Mouse (Mus musculus): ENCODE results near the gene Ankrd9.

Ankrd9 gene

DNA sequence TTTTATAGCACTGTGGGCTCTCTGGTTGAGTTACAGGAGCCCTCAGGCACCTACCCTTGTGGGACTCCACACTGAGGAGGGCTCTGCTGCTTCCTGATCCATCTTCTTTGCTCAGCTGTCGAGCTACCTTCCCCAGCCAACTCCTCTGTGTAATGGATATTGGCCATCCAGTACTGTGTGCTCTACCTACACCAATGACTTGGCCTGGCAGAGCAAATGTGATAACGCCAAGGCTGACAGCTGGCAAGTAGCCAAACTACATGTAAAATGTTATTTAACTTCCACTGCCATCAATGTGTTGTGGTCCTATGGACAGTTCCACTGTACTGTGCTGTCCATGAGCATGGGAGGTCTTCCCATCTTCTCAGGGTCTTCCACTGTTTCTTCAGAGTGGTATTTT lies 16.9 kb downstream of the Ankrd9 start:
- DNase-seq (ENCODE audit: low read depth, low spot score) = no peak

DNA sequence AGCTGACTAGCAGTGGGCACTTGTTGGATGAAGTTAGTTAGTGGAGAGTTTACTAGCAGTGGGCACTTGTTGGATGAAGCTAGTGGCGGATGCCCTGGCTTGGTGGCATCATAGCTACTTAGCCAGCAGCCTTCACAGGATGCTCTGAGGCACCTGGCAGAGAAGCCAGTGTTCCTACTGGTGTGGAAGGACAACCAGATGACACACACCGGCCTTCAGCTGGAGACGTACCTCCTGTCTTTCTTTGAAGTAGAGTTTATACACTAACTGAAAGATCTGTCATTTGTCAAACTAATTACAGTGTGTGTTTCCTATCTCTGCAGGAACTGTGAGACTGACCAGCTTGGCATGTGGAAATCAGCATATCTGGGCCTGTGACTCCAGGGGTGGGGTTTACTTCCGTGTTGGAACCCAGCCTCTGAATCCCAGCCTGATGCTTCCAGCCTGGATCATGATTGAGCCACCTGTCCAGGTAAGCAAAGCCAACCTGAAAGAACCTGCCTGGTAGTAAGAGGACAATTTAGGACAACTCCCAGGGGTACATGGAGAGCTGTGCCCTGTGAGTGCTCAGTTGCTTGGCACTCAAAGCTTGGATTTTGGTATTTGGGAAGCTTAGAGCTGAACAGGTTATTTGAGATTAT lies 24.4 kb downstream of the Ankrd9 start:
- DNase-seq (ENCODE audit: low read depth, low spot score) = peak; percentile 87

DNA sequence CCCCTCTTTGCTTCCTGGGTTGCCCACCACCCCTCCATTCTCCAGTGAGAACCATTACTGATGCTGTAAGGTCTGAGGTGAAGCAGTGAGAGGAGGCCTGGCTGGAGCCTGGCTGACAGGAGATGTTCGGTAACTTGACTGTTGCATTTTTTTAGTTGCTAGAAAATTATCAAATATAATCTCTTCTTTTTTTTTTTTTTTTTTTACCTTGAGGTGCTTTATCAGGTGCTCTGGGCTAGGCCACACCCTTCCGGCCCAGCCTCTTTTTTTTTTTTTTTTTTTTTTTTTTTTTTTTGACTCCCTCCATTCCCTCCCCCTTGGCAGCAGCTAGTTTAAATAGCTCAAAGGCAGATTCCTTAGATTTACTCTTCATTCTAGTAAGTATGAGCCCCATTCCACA lies 24.9 kb downstream of the Ankrd9 start:
- DNase-seq (ENCODE audit: low read depth, low spot score) = no peak

DNA sequence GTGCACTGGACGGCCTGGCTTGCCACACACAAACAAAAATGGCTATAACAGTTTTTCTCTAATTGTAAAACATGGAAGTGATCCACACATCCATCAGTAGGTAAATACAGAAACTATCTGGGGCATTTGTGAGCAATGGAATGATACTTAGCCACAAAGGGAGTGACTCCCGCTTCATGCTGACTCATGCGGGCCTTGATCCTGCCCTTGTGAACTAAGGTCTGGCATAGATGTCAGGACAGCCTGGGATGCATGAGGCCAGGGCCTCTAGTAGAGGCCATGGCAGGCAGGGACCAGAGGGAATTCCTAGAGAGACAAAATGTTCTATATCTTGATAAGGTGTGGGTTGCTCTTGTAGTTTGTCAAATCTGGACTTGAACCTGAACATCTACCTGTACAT lies 25.4 kb downstream of the Ankrd9 start:
- no peak for DNase-seq (ENCODE audit: low read depth, low spot score)

DNA sequence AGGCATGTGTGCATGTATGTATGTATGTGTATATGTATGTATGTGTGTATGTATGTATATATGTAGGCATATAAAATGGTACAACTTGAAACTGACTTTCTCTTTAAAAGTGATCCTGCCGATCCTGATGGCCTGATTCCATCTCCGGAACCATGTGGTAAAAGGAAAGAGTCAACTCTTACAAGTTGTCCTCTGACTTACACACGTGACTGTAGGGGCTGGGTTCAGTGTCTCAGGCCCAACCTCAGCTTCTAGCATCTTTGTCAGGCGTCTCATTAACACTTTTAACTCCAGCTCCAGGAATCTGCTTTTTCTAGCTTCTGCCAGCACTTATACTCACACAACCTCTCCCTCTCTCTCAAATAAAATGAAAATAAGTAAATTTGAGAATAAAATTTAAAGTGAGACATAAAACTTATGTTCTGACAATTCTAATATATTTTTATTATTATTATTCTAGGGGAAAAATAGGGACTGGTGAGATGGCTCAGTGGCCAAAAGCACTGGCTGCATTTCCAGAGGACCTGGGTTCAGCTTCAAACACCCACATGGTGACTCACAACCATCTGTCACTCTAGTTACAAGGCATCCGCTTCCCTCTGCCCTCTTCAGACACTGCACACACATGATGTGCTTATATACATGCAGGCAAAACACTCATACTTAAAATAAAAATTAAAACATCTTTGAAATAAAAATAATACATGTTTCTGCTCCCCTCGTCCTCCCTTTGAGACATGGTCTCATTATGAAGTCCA lies 26.0 kb downstream of the Ankrd9 start:
- peak; percentile 94 for DNase-seq (ENCODE audit: low read depth, low spot score)

DNA sequence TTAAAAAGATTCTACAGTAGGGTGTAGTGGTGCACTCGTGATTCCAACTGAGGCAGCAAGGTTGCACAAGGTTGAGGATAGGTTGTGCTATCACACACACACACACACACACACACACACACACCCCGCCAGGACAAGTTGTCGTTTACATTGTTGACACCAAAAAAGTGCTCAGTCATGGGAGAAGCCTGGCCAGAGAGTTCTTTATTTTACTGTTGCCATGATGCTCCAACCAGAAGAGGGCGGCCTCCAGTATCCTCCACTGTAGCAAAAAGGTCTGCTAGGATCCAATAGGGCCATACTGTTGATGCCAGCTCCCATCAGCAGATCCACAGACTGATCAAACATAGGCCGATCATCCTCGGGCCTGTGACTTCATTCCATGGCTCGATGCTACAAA lies 27.6 kb downstream of the Ankrd9 start:
- DNase-seq (ENCODE audit: low read depth, low spot score) = no peak

DNA sequence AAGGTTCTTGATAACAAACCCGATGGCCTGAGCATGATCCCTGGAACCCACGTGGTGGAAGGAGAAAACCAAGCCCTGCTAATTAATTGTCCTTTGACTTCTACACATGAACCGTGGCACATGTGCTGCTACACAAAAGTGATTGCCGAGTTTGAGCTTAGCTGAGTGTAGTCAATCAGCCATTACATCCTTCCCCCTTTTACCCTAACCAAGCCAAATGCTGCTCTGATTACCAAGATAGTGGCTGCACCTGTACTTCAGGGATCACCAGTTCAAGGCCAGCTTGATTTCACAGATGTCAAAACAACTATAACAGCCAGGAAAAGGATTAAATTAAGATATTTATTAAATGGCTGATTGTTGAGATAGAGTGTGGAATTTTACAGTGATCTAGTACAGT lies 28.7 kb downstream of the Ankrd9 start:
- DNase-seq (ENCODE audit: low read depth, low spot score) = no peak

DNA sequence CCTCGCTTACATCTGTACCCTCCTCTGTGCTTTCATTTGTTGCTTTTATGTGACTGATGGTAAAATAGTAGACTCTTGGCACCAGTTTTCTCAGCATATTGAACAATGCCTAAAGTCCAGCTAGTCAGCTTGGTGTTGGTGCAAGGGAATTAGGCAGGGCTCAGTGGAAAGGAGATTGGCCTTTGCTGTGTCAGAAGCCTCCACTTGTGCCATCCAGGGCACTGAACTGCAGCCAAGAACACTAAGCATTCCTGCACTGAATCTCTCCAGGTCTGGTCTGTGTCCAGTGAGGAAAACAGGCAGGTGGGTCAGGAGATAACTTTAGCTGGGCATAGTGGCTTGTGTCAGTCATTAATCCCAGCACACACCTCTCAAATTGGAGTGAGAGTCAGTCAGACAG lies 29.4 kb downstream of the Ankrd9 start:
- peak; percentile 82 for DNase-seq (ENCODE audit: low read depth, low spot score)

DNA sequence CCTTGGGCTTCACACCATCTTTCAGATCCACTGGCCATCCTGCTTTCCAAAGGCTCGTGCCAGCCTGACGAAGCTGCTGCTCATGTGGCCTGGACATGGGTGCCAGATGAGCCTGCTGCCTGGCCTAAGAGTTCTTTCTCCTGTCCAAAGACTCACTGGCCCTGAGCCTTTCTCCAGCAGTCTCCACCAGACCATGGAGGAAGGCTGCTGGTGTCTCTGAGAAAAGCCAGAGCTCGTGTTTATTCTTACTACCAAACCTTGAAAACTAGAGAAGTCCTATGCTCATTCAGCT lies 30.0 kb downstream of the Ankrd9 start:
- DNase-seq (ENCODE audit: low read depth, low spot score) = no peak

DNA sequence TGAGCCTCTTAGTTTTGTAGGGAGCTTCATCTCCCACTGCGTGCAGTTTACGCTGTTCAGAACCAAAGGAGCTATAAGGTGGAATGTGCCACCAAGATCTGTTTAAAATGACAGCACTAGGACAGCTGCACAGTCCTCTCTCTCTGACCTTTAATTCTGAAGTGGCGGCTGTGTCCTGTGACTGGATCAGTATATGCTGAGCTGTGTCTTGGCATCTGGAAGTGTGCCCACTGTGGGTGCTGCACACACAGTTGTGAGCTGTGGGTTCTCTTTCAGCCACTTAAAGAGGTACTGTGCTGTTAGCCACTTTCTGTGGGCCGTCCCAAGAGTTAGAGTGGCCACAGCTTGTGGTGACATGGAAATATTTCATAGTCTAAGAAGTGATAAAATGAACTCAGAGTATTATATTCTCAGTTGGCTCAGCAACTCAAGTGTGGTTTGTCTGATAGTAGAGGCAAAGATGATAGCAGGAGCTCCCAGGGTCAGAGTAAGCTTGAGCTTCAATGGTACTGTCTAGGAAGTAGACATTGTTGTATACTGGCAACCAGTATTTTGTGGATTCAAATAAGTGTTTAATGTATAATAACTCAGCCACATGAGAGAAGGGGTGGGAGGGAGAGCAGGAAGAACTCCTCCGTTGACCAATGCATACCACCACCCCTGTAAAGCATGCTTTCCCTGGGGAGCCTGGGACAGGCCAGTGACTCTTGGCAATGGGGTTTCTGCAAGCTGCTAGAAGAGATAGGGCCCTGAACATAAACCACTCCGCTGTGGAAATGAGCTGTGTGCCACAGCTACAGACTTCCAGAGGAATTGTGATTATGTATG lies 30.5 kb downstream of the Ankrd9 start:
- no peak for DNase-seq (ENCODE audit: low read depth, low spot score)

DNA sequence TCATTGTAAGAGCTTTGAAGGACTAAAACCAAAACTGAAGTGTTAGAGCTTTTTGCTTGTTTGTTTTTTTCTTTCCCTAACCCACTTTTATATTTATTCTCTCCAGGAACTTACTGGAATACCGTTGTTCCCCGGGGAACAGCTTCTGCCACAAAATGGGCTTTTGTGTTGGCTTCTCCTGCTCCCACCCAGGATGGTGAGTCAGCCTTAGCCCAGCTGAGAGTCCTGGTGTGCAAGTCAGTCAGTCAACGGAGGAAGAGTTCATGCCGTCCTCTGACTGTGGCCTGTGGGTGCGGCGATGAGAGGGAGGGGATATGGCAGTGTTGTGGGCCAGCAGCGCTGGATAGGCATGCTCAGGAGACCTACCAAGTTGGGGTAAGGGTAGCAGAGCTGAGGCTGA lies 32.6 kb downstream of the Ankrd9 start:
- peak; percentile 68 for DNase-seq (ENCODE audit: low read depth, low spot score)

DNA sequence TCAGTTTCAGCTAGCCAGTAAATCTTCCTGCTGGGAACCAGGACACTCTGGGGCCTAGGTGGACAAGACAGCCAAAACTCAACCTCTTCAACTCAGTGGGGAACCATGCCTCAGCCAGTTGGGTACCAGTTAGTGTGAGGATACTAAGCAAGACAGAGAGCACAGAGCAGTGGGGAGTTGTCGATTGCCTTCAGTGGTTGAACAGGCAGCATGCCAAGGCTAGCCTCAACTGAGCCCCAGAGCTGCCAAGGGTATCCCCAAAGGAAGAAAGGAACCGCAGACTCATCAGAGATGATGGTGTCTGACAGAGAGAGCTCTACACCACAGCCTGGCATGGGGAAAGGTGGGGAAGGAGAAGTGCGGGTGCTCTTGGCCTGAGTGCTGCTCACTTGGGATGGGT lies 38.0 kb downstream of the Ankrd9 start:
- no peak for DNase-seq (ENCODE audit: low read depth, low spot score)

DNA sequence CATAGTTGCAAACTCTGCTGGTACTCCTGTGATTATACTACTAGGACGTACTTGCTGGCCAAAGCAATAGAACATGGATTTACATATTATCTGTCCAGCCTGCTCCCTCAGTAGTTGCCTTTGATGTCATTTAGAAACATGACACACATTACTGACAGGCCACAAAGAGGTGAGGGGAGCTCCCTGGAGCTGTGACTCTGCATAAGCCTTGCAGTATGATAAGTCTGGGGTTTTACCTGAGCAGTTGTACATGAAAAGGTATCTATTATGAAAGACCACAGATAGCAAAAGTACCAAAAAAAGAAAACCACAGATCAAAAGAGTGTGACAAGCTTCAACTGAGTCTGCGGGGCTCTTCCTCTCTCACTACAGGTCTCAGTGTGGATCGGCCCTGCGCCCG lies 39.5 kb downstream of the Ankrd9 start:
- no peak for DNase-seq (ENCODE audit: low read depth, low spot score)

DNA sequence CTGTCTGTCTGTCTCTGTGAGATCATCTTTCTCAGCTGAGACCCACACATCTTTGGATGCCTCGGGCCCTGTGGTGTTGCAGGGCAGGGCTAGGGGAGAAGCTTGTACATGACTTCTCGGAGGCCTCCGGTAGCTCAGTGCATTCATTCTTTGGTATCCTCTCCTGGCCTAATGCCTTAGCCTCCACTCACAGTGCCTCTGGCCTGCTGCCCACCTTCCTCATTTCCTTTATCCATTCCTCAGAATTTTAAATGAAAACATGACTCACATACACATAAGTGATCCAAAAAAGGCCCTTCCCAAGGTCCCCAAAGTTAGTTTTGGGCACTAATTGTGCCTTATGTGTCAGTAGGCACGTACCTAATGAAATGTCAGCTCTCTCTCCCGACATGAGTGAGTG lies 41.3 kb downstream of the Ankrd9 start:
- DNase-seq (ENCODE audit: low read depth, low spot score) = no peak

DNA sequence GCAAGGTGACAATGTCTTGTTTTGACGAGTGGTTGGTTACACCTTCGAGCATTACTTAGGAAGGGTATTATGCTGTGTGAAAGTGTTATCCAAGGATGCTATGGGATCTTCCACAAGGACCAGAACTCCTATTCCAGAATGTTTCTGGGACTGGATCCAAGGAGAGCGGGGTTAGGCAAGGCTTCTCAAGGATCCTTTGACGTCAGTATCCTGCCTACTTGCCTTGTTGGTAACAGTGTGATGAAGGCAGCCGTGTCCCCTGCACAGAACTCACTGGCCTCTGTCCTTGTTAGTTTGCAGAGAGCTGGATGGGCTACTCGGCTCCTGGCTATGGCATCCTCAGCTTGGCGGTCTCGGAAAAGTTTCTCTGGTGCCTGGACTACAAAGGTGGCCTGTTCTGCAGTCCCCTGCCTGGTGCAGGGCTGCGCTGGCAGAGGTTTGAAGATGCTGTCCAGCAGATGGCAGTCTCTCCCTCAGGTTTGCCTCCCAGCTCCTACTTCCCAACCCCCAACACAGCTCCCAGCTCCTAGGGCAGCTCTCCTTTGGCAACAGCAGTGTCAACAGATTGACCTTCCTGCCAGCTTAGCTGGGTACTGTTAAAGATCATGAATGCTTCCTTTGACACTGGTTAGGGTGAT lies 42.7 kb downstream of the Ankrd9 start:
- peak; percentile 98 for DNase-seq (ENCODE audit: low read depth, low spot score)

DNA sequence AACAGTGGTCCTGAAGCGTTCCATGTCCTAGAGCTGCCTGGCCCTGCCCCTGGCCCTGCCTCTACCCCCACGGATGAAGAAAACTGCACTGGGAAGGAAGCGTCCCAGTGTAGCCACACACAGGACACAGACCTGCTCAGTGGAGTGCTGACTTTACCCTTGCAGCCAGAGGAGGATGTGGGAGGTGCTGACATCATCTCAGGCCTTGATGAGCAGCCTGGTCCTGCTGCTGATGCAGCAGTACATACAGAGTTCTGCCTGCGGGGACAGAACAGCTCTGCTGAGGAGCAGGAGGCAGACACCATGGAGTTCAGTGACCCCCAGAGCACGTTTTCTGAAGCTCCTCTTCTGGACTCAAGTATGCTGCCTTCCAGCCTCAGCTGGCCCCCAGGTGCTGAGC lies 46.0 kb downstream of the Ankrd9 start:
- DNase-seq (ENCODE audit: low read depth, low spot score) = peak; percentile 77

All from brain, adult 2 months (tissue).